Mouse (Mus musculus) urinary bladder, postnatal 0 days (tissue): ENCODE measurements around the gene Mrps16. TPM values are rescaled to one million over a fixed set of nuclear protein-coding genes. Genes with fewer than 3 reads are reported as not detected.

Experiments
- polyA plus RNA-seq: library from polyadenylated mRNA; unstranded; fragments of >200 nt; fragmentation: Nextera tagmentation; extraction: Ambion mirVana; gene quantifications from 2 replicates; pipeline ENCODE4 v1.2.1, GENCODE M21; 2015

The Mrps16 gene
- 62.8 and 71.1 TPM in 2 replicates for polyA plus RNA-seq

DNA sequence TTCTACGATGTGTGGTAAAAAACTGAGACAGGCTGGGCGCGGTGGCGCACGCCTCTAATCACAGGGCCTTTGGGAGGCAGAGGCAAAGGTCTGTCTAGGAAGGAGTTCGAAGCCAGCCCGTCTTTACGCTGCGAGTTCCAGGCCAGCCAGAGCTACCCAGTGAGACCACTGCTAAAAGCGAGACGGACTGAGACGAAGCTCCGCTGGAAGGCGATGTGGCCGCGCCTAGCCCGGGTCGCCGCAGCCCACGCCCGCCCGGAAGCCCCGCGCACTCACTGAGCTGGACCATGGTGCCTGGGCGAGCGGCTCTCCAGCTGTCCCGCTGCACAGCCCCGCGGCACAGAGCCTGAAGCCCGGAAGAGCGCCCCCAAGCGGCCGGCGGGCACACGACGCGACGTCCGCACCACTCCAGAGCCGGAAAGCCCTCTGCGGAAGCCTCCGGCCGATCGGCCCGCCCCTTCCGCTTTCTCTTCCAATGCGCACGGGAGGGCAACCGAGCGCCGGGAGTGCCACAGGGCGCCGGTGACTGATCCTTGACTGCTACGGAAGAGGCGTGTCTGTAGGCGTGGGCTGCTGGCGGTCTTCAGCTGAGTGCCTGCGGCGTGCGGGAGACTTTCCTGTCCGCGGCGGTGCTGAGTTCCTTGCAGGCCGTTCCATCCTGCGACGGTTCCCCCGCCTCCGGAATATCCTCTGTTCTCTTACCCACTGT lies at the start of gene Mrps16:
Gene Mrps16, minus strand, starts transcription at position 430 of the 709 bp plus-strand sequence.

DNA sequence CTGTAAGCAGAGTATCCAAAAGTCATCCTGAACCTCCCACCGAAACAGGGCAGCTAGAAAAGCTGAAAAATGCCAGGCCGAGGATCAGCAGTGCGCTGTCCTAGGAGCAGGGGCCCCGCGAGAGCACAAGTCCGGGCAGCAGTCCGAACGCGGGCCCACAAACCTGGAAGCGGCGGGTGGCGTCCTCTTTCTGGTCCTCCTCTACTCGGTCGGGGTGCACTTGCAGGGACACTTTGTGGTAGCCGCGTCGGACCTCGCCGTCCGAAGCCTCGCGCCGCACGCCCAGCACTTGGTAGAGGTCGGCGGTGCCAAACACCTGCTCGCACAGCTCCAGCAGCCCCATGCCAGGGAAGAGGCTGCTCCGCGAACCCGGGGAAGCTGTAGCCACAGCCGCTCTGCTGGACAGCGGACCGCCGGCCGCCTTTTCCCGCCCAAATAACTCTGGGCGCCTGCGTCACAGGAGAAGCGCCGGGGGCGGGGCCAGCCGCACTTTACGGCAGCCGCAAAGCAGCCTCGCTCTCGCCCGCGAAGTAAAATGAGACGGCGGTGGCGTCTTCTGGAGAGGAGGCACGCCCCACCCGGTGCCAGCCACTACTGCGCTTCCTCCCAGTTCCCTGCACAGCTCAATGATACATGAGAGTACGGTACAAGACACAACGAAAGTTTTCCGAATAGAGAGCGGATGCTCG lies 4.8 kb downstream of the Mrps16 start, which contains the start of gene Dnajc9:
Gene Dnajc9, minus strand, starts transcription at position 470 of the 689 bp plus-strand sequence.

DNA sequence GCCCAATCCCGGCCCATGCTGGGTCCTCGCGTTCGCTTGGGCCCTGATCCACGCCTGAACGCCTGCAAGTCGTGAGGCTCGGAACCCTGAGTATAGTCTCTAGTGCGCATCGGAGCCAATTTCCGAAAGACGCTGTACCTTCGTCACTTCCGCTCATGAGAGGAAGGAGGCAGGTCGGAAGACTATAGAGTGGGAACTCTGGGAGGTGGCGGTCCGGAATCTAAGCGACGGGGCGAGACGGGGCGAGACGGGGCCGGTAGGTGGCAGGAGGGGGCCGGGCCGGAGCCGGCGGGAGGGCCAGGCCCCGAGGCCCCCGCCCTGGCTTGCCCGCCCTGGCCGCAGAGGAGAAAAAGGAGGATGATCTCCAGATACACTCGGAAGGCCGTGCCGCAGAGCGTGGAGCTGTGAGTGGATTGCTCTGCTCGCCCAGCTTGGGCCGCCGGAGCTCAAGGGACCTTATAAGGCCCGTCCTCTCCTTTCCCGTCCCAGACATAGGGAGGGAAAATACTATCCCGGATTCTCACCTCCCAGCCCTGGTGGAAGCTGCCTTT lies 45.4 kb downstream of the Mrps16 start, which contains the start of the genes Ecd and Fam149b:
Gene Ecd, minus strand, starts transcription at position 131 of the 551 bp plus-strand sequence.
Gene Fam149b, plus strand, starts transcription at position 172 of the 551 bp plus-strand sequence.

Other genes with a start within 250 kb of the Mrps16 start
- gene Kcnk5, start 211.8 kb downstream of the Mrps16 start, polyA plus RNA-seq: 3.8 and 4.2 TPM in 2 replicates
- gene Kcnk16, start 124.4 kb downstream of the Mrps16 start, polyA plus RNA-seq: not detected in 2 replicates
- gene Nudt13, start 98.9 kb downstream of the Mrps16 start, polyA plus RNA-seq: 5.9 and 7.9 TPM in 2 replicates
- gene Ecd, start 45.5 kb downstream of the Mrps16 start, polyA plus RNA-seq: 25.8 and 26.2 TPM in 2 replicates
- gene Fam149b, start 45.5 kb downstream of the Mrps16 start, polyA plus RNA-seq: 22.8 and 23.1 TPM in 2 replicates
- gene Dnajc9, start 4.7 kb downstream of the Mrps16 start, polyA plus RNA-seq: 34.1 and 40.4 TPM in 2 replicates
- 0.05 TPM in 1 of 2 replicates, not detected in the other for gene Cfap70, start 58.6 kb upstream of the Mrps16 start, polyA plus RNA-seq
- gene Anxa7, start 86.5 kb upstream of the Mrps16 start, polyA plus RNA-seq: 51.5 and 56.1 TPM in 2 replicates
- 0.13 and 0.19 TPM in 2 replicates for gene Mss51, start 103.3 kb upstream of the Mrps16 start, polyA plus RNA-seq
- gene Ppp3cb, start 152.9 kb upstream of the Mrps16 start, polyA plus RNA-seq: 27.5 and 33.6 TPM in 2 replicates
- 2.2 and 2.9 TPM in 2 replicates for gene Usp54, start 247.4 kb upstream of the Mrps16 start, polyA plus RNA-seq